Mouse (Mus musculus) CH12.LX (cell line): ENCODE results near the gene Hbs1l.

Experiments
- CTCF ChIP-seq, 2 experiments: IDR thresholded peaks in 1 of 2; conservative IDR thresholded peaks in 1 of 2; 2 replicates each; pipeline ENCODE4 v1.5.1; 2011 to 2012; ENCODE audit warnings: low read depth in 2 of 2, low read length in 2 of 2, improper control_type of control experiment in 1 of 2, inconsistent platforms in 1 of 2, mild to moderate bottlenecking in 1 of 2, moderate library complexity in 1 of 2
- POLR2A ChIP-seq: IDR thresholded peaks from 2 replicates; pipeline ENCODE4 v1.6.1; 2011; ENCODE audit warnings: low read depth, mild to moderate bottlenecking, improper control_type of control experiment, low read length

GRCm38 (mm10) chr10:21366471-21366870 lies 70.7 kb downstream of the Hbs1l start:
- TF ChIP-seq CTCF (conservative IDR thresholded peaks at IDR 0.05 in 1 of 2, IDR thresholded peaks at IDR 0.05 in 1 of 2; ENCODE audit: low read depth in 2 of 2, low read length in 2 of 2) (no peak), POLR2A (no peak)
